Mouse (Mus musculus) neural tube, embryonic 15.5 days (tissue): Measurements from ENCODE around the gene Atp6v1g2. TPM values are rescaled to one million over a fixed set of nuclear protein-coding genes. Genes with fewer than 3 reads are reported as not detected.
A peak's percentile ranks its signal among the peaks of the same experiment; 100 is the strongest.

Experiments
- ATAC-seq: fragments of 200-750 bp; cut with Nextera tagmentation; 2 replicates; pipeline ENCODE4 v1.8.0; 2017; ENCODE audit warnings: mild to moderate bottlenecking, moderate TSS enrichment, moderate library complexity; ENCODE audit not compliant: low FRiP score
- H3K27ac ChIP-seq: fragments of 300-500 bp; sonication (generic); replicated peaks from 2 replicates; pipeline ENCODE4 v1.5.1; 2015; ENCODE audit warnings: mild to moderate bottlenecking, inconsistent platforms
- H3K27me3 ChIP-seq: fragments of 300-500 bp; sonication (generic); replicated peaks from 2 replicates; pipeline ENCODE4 v1.6.1; 2015; ENCODE audit warnings: inconsistent platforms
- H3K36me3 ChIP-seq: fragments of 300-500 bp; sonication (generic); 2 replicates; pipeline ENCODE4 v1.6.1; 2015; ENCODE audit warnings: inconsistent platforms
- H3K4me1 ChIP-seq: fragments of 300-500 bp; sonication (generic); 2 replicates; pipeline ENCODE4 v1.6.1; 2015; ENCODE audit warnings: inconsistent platforms
- H3K4me2 ChIP-seq: fragments of 300-500 bp; sonication (generic); 2 replicates; pipeline ENCODE4 v1.6.1; 2015; ENCODE audit warnings: inconsistent platforms, mild to moderate bottlenecking, moderate library complexity
- H3K4me3 ChIP-seq: fragments of 300-500 bp; sonication (generic); replicated peaks from 2 replicates; pipeline ENCODE4 v1.5.1; 2015; ENCODE audit warnings: mild to moderate bottlenecking, inconsistent platforms
- H3K9ac ChIP-seq: fragments of 300-500 bp; sonication (generic); replicated peaks from 2 replicates; pipeline ENCODE4 v1.6.1; 2015; ENCODE audit warnings: mild to moderate bottlenecking, inconsistent platforms
- H3K9me3 ChIP-seq: fragments of 300-500 bp; sonication (generic); replicated peaks from 2 replicates; pipeline ENCODE4 v1.6.1; 2016; ENCODE audit warnings: inconsistent platforms
- WGBS: fragments of 180-500 bp; shearing (Covaris S2); methylation state at CpG from one replicate; pipeline ENCODE4 v1.1.7; 2015; ENCODE audit warnings: mixed read lengths; 5-methylcytosine and 5-hydroxymethylcytosine counted together
- polyA plus RNA-seq: library from polyadenylated mRNA; unstranded; fragments of >200 nt; fragmentation: Nextera tagmentation; extraction: Ambion mirVana; gene quantifications from 2 replicates; pipeline ENCODE4 v1.2.1, GENCODE M21; 2015

Gene Atp6v1g2
- polyA plus RNA-seq, 1 experiment from 2014 or later = 126 TPM

- no peaks in the 10 kb centered on the region for H3K27me3 ChIP-seq
- under 1% methylated on average over 69 of the region's 69 CpGs for WGBS
- H3K36me3 ChIP-seq = peaks cover 30% of the 10 kb centered on the region
- H3K9ac ChIP-seq = peak within 1 kb of the TSS; percentile 81
- peak within 1 kb of the TSS; percentile 91 for H3K4me2 ChIP-seq
- peak; percentile 90 for ATAC-seq
- peak within 1 kb of the TSS; percentile 96 for H3K27ac ChIP-seq
- H3K4me1 ChIP-seq = peaks cover 60% of the 10 kb centered on the region
- no peaks in the 10 kb centered on the region for H3K9me3 ChIP-seq
- H3K4me3 ChIP-seq = peak within 1 kb of the TSS; percentile 58
Measured at GRCm38 (mm10) chr17:35241305-35242014, 8.0 kb downstream of the Atp6v1g2 start, which contains the start of gene Ddx39b. Gene Ddx39b, plus strand, starts transcription at chr17:35241746.

GRCm38 (mm10) chr17:35242015-35242941 is 8.8 kb downstream of the Atp6v1g2 start:
- Histone ChIP-seq H3K4me2 (peak overlapping the region; percentile 91), H3K9ac (peak overlapping the region; percentile 81), H3K27me3 (no peaks in the 10 kb centered on the region), H3K4me1 (peaks cover 58% of the 10 kb centered on the region), H3K9me3 (no peaks in the 10 kb centered on the region), H3K4me3 (peak overlapping the region; percentile 58), H3K27ac (peak overlapping the region; percentile 96), H3K36me3 (peaks cover 38% of the 10 kb centered on the region)
- peak; percentile 43 for ATAC-seq
- WGBS = under 1% methylated on average over 49 of the region's 55 CpGs

- no peaks in the 10 kb centered on the region for H3K27me3 ChIP-seq
- H3K36me3 ChIP-seq = peaks cover 46% of the 10 kb centered on the region
- no peaks in the 10 kb centered on the region for H3K9me3 ChIP-seq
- peak overlapping the region; percentile 96 for H3K27ac ChIP-seq
- under 1% methylated on average over 16 of the region's 16 CpGs for WGBS
- H3K4me3 ChIP-seq = peak overlapping the region; percentile 58
- peak overlapping the region; percentile 81 for H3K9ac ChIP-seq
- peak overlapping the region; percentile 91 for H3K4me2 ChIP-seq
- peaks cover 58% of the 10 kb centered on the region for H3K4me1 ChIP-seq
- ATAC-seq = no peak
Measured at GRCm38 (mm10) chr17:35243086-35243485, 9.6 kb downstream of the Atp6v1g2 start.

GRCm38 (mm10) chr17:35244999-35245398 is 11.5 kb downstream of the Atp6v1g2 start:
- H3K9me3 ChIP-seq = no peaks in the 10 kb centered on the region

GRCm38 (mm10) chr17:35245731-35246623 is 12.5 kb downstream of the Atp6v1g2 start:
- 82% methylated on average over 15 of the region's 15 CpGs for WGBS
- H3K9ac ChIP-seq = 0 out of 2 replicates have a peak overlapping the region, but pooled peaks have one; percentile 8

More at GRCm38 (mm10) chr17:35244999-35245398, 11.5 kb downstream of the Atp6v1g2 start:
- Histone ChIP-seq H3K4me3 (peak overlapping the region; percentile 58), H3K9ac (0 out of 2 replicates have a peak overlapping the region, but pooled peaks have one; percentile 8), H3K27ac (no peak overlapping the region), H3K36me3 (peaks cover 65% of the 10 kb centered on the region), H3K4me2 (peak overlapping the region; percentile 91), H3K27me3 (no peaks in the 10 kb centered on the region), H3K4me1 (peaks cover 57% of the 10 kb centered on the region)
- no peak for ATAC-seq
- WGBS = 78% methylated on average over 2 of the region's 2 CpGs

GRCm38 (mm10) chr17:35247144-35247543 is 13.7 kb downstream of the Atp6v1g2 start:
- Histone ChIP-seq H3K36me3 (peaks cover 84% of the 10 kb centered on the region), H3K4me1 (peaks cover 47% of the 10 kb centered on the region), H3K4me2 (no peak overlapping the region), H3K9me3 (no peaks in the 10 kb centered on the region), H3K27me3 (no peaks in the 10 kb centered on the region), H3K27ac (no peak overlapping the region), H3K4me3 (no peak overlapping the region), H3K9ac (no peak overlapping the region)
- no peak for ATAC-seq
- WGBS = 74% methylated on average over 7 of the region's 7 CpGs

More at GRCm38 (mm10) chr17:35245731-35246623, 12.5 kb downstream of the Atp6v1g2 start:
- Histone ChIP-seq H3K9me3 (no peaks in the 10 kb centered on the region), H3K4me2 (peak overlapping the region; percentile 91), H3K36me3 (peaks cover 75% of the 10 kb centered on the region), H3K4me1 (peaks cover 47% of the 10 kb centered on the region), H3K4me3 (no peak overlapping the region), H3K27me3 (no peaks in the 10 kb centered on the region), H3K27ac (no peak overlapping the region)
- no peak for ATAC-seq

- Histone ChIP-seq H3K4me2 (no peak overlapping the region), H3K9me3 (no peaks in the 10 kb centered on the region), H3K27me3 (no peaks in the 10 kb centered on the region), H3K4me3 (no peak overlapping the region), H3K27ac (no peak overlapping the region), H3K9ac (no peak overlapping the region), H3K4me1 (peaks cover 37% of the 10 kb centered on the region), H3K36me3 (peaks cover 98% of the 10 kb centered on the region)
- no peak for ATAC-seq
- 91% methylated on average over 14 of the region's 14 CpGs for WGBS
Measured at GRCm38 (mm10) chr17:35248986-35249385, 15.5 kb downstream of the Atp6v1g2 start.

GRCm38 (mm10) chr17:35249451-35250197 is 16.2 kb downstream of the Atp6v1g2 start:
- Histone ChIP-seq H3K9ac (no peak overlapping the region), H3K9me3 (no peaks in the 10 kb centered on the region), H3K4me2 (no peak overlapping the region), H3K4me3 (no peak overlapping the region), H3K4me1 (peaks cover 30% of the 10 kb centered on the region), H3K27me3 (no peaks in the 10 kb centered on the region), H3K36me3 (peaks cover 98% of the 10 kb centered on the region), H3K27ac (no peak overlapping the region)
- no peak for ATAC-seq
- WGBS = 86% methylated on average over 19 of the region's 19 CpGs

GRCm38 (mm10) chr17:35250348-35251120 is 17.1 kb downstream of the Atp6v1g2 start:
- Histone ChIP-seq H3K9me3 (no peaks in the 10 kb centered on the region), H3K4me1 (peaks cover 21% of the 10 kb centered on the region), H3K27ac (no peak overlapping the region), H3K36me3 (peaks cover 88% of the 10 kb centered on the region), H3K9ac (no peak overlapping the region), H3K4me3 (no peak overlapping the region), H3K27me3 (no peaks in the 10 kb centered on the region), H3K4me2 (no peak overlapping the region)
- 93% methylated on average over 3 of the region's 3 CpGs for WGBS
- ATAC-seq = no peak

- Histone ChIP-seq H3K4me3 (no peak overlapping the region), H3K36me3 (peaks cover 81% of the 10 kb centered on the region), H3K4me2 (no peak overlapping the region), H3K27me3 (no peaks in the 10 kb centered on the region), H3K27ac (no peak overlapping the region), H3K9ac (no peak overlapping the region), H3K9me3 (no peaks in the 10 kb centered on the region), H3K4me1 (peaks cover 14% of the 10 kb centered on the region)
- WGBS = 85% methylated on average over 15 of the region's 15 CpGs
- no peak for ATAC-seq
Measured at GRCm38 (mm10) chr17:35251162-35251719, 17.8 kb downstream of the Atp6v1g2 start.
